Mouse (Mus musculus): ENCODE results near the gene Exosc1. TPM values are rescaled to one million over a fixed set of nuclear protein-coding genes. Genes with fewer than 3 reads are reported as not detected.
A peak's percentile ranks its signal among the peaks of the same experiment; 100 is the strongest.

Exosc1 gene
- polyA plus RNA-seq, 1 experiment: 46.5 TPM

DNA sequence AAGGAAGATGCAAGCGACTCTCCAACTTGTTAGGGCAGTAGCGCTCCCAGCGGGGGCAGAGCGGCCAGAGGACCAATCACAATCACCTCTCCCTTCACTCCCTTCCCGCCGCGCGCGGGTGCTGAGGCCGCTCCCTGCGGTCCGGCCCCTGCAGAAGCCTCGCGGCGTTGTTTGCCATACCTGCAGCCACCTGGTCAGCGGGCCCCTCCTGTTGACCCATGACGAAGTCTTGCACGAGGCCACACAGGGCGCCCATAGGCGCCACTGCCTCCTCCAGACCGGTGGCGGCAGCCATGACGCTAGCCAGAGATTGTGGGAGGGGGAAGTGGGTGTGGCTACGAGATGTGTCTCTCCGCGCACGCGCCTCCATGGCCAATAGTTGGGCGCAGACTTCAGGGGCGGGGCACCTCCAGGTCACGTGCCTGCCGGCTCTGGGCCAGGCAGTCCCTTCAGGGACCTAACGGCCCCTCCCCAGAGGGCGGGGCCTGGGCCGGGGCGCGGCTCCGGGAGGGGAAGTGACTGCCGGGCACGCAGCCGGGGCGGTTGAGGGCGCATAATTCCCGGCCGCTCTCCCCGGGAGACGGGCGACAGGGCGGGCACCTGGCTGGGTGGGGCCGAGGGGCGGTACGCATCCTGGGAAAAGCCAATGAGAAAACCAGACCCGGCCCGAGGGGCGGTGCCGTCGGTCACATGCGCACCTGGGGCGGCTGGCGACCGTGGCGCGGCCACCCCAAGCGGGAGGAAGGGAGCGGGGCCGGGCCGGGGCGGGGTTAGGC is 47.8 kb upstream of the Exosc1 start, which contains the start of gene Mms19:
Mms19 (minus strand) TSS at position 339 of the 776 bp plus-strand sequence.
- Histone ChIP-seq H3K36me3 (ENCODE audit: control insufficient read depth, insufficient read depth) (peaks cover 9% of the 10 kb centered on the region), H3K79me3 (ENCODE audit: low read depth) (peaks cover 76% of the 10 kb centered on the region), H3K4me3 (ENCODE audit: insufficient read depth, poor library complexity, severe bottlenecking) (peak within 1 kb of the TSS; percentile 82), H3K79me2 (ENCODE audit: control insufficient read depth, insufficient read depth) (peaks cover 95% of the 10 kb centered on the region), H3K27me3 (ENCODE audit: control insufficient read depth, insufficient read depth, insufficient read length) (no peaks in the 10 kb centered on the region), H3ac (ENCODE audit: control insufficient read depth, insufficient read length, low read depth) (peak within 1 kb of the TSS; percentile 91)
- TF ChIP-seq USF1 (IDR thresholded peaks at IDR 0.05; ENCODE audit: low read depth) (peak; percentile 93), MAX (IDR thresholded peaks at IDR 0.05) (peak; percentile 40), CEBPB (IDR thresholded peaks at IDR 0.05; ENCODE audit: low read depth) (no peak), FOSL1 (IDR thresholded peaks at IDR 0.05; ENCODE audit: insufficient read depth, low read length, poor library complexity, severe bottlenecking) (no peak)

DNA sequence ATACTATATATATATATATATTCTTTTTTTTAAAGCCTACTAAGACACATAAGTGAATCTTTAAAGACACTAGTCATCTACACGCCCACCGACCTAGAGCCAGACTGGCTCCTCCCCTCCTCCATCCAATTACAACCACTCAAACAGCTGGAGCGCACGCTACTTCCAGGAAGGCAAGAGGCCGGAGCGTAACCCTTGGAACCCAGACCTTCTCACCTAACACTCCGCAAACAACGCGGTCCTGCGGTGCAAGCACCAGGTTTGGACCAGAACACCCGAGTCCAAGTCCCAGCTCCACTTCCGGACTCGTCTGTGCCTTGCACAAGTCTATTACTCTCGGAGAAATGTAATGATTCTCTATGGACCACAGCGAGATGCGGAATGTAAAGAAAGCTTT is 47.2 kb upstream of the Exosc1 start:
- Histone ChIP-seq H3K27me3 (ENCODE audit: control insufficient read depth, insufficient read depth, insufficient read length) (no peaks in the 10 kb centered on the region), H3K36me3 (ENCODE audit: control insufficient read depth, insufficient read depth) (peaks cover 3% of the 10 kb centered on the region), H3K4me3 (ENCODE audit: insufficient read depth, poor library complexity, severe bottlenecking) (peak overlapping the region; percentile 82), H3K79me3 (ENCODE audit: low read depth) (peaks cover 74% of the 10 kb centered on the region), H3ac (ENCODE audit: control insufficient read depth, insufficient read length, low read depth) (peak overlapping the region; percentile 91), H3K79me2 (ENCODE audit: control insufficient read depth, insufficient read depth) (peaks cover 95% of the 10 kb centered on the region)
- TF ChIP-seq MYOD1 (IDR thresholded peaks at IDR 0.05; ENCODE audit: control insufficient read depth, insufficient read length, low read depth) (no peak), CEBPB (IDR thresholded peaks at IDR 0.05; ENCODE audit: low read depth) (no peak), USF1 (IDR thresholded peaks at IDR 0.05; ENCODE audit: low read depth) (no peak), CTCF (IDR thresholded peaks at IDR 0.05; ENCODE audit: control insufficient read depth, insufficient read depth, insufficient read length) (no peak)

DNA sequence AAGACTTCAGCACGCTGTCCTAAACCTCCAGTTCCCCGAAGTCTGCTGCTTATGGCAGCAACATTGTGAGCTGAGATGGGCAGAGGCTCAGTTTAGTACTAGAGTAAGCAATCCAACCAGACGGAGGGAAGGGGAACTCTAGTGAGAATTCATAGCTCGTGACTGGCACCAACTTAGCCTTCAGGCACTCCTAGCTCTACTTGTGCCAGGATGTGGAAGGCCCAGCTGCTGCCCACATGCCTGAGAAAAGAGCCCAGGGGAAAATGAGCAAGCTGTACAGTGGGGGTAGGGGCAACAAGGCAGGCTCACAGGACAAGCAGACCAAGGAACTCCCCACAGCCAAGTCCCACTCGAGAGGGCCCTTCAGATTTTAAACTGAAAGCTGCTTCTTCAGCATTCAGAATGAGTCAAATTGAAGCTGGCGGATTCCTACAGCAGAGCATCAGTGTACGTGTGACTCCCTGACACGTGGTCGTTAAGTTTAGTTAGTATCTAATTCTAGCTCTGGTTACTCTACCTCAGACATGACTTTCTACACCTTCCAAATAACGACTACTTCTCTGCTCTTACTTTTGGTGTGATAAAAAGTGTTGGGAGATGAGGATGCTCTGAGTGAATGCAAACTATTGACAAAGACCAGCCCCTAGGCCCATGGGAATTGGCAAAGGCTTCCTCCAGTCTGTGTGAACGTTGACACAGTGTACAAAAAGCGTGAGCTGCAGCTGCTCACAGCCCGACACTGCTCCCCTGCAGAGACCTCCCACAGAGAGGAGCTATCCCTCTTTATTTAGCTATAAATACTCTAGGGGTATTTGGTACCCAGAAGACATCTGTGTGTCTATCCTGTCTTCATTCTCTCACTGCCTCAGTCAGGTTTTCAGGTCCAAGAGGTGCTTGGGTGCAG is 40.9 kb upstream of the Exosc1 start:
- Histone ChIP-seq H3K79me3 (ENCODE audit: low read depth) (peaks cover 74% of the 10 kb centered on the region), H3ac (ENCODE audit: control insufficient read depth, insufficient read length, low read depth) (no peak overlapping the region), H3K79me2 (ENCODE audit: control insufficient read depth, insufficient read depth) (peaks cover 100% of the 10 kb centered on the region), H3K36me3 (ENCODE audit: control insufficient read depth, insufficient read depth) (peaks cover 4% of the 10 kb centered on the region), H3K4me3 (ENCODE audit: insufficient read depth, poor library complexity, severe bottlenecking) (no peak overlapping the region), H3K27me3 (ENCODE audit: control insufficient read depth, insufficient read depth, insufficient read length) (no peaks in the 10 kb centered on the region)
- no peak for TF ChIP-seq USF1 (IDR thresholded peaks at IDR 0.05; ENCODE audit: low read depth)
- TF ChIP-seq MYOG (IDR thresholded peaks at IDR 0.05; ENCODE audit: control insufficient read depth, extremely low read depth, insufficient read length): no peak
- no peak for TF ChIP-seq CTCF (IDR thresholded peaks at IDR 0.05; ENCODE audit: control insufficient read depth, insufficient read depth, insufficient read length)
- TF ChIP-seq MYOD1 (IDR thresholded peaks at IDR 0.05; ENCODE audit: control insufficient read depth, insufficient read length, low read depth): no peak
- TF ChIP-seq CEBPB (IDR thresholded peaks at IDR 0.05; ENCODE audit: low read depth): no peak
- no peak for TF ChIP-seq FOSL1 (IDR thresholded peaks at IDR 0.05; ENCODE audit: insufficient read depth, low read length, poor library complexity, severe bottlenecking)
- no peak for TF ChIP-seq MAX (IDR thresholded peaks at IDR 0.05)

GRCm38 (mm10) chr19:41969618-41970017 is 36.4 kb upstream of the Exosc1 start:
- TF ChIP-seq MYOG (IDR thresholded peaks at IDR 0.05; ENCODE audit: control insufficient read depth, extremely low read depth, insufficient read length): no peak
- TF ChIP-seq USF1 (IDR thresholded peaks at IDR 0.05; ENCODE audit: low read depth): no peak
- no peak for TF ChIP-seq CEBPB (IDR thresholded peaks at IDR 0.05; ENCODE audit: low read depth)
- no peak for TF ChIP-seq CTCF (IDR thresholded peaks at IDR 0.05; ENCODE audit: control insufficient read depth, insufficient read depth, insufficient read length)
- TF ChIP-seq FOSL1 (IDR thresholded peaks at IDR 0.05; ENCODE audit: insufficient read depth, low read length, poor library complexity, severe bottlenecking): no peak
- no peak for TF ChIP-seq MAX (IDR thresholded peaks at IDR 0.05)
- no peak for TF ChIP-seq MYOD1 (IDR thresholded peaks at IDR 0.05; ENCODE audit: control insufficient read depth, insufficient read length, low read depth)
- no peaks in the 10 kb centered on the region for H3K27me3 ChIP-seq (ENCODE audit: control insufficient read depth, insufficient read depth, insufficient read length)
- H3K36me3 ChIP-seq (ENCODE audit: control insufficient read depth, insufficient read depth): peaks cover 36% of the 10 kb centered on the region
- no peak overlapping the region for H3K4me3 ChIP-seq (ENCODE audit: insufficient read depth, poor library complexity, severe bottlenecking)
- peaks cover 64% of the 10 kb centered on the region for H3K79me2 ChIP-seq (ENCODE audit: control insufficient read depth, insufficient read depth)
- H3K79me3 ChIP-seq (ENCODE audit: low read depth): peaks cover 39% of the 10 kb centered on the region
- H3ac ChIP-seq (ENCODE audit: control insufficient read depth, insufficient read length, low read depth): no peak overlapping the region

GRCm38 (mm10) chr19:41953574-41953973 is 20.4 kb upstream of the Exosc1 start:
- TF ChIP-seq MAX (IDR thresholded peaks at IDR 0.05) (no peak), FOSL1 (IDR thresholded peaks at IDR 0.05; ENCODE audit: insufficient read depth, low read length, poor library complexity, severe bottlenecking) (no peak), MYOD1 (IDR thresholded peaks at IDR 0.05; ENCODE audit: control insufficient read depth, insufficient read length, low read depth) (no peak), MYOG (IDR thresholded peaks at IDR 0.05; ENCODE audit: control insufficient read depth, extremely low read depth, insufficient read length) (no peak), CTCF (IDR thresholded peaks at IDR 0.05; ENCODE audit: control insufficient read depth, insufficient read depth, insufficient read length) (no peak), CEBPB (IDR thresholded peaks at IDR 0.05; ENCODE audit: low read depth) (no peak)
- H3K4me3 ChIP-seq (ENCODE audit: insufficient read depth, poor library complexity, severe bottlenecking): no peak overlapping the region
- no peaks in the 10 kb centered on the region for H3K79me2 ChIP-seq (ENCODE audit: control insufficient read depth, insufficient read depth)
- peaks cover 94% of the 10 kb centered on the region for H3K36me3 ChIP-seq (ENCODE audit: control insufficient read depth, insufficient read depth)
- H3ac ChIP-seq (ENCODE audit: control insufficient read depth, insufficient read length, low read depth): no peak overlapping the region
- no peaks in the 10 kb centered on the region for H3K27me3 ChIP-seq (ENCODE audit: control insufficient read depth, insufficient read depth, insufficient read length)
- H3K79me3 ChIP-seq (ENCODE audit: low read depth): no peaks in the 10 kb centered on the region
